Mouse (Mus musculus) ZHBTc4 (cell line): Measurements from ENCODE around the gene Ccer2.

Experiments
- DNase-seq: peaks from one replicate; pipeline ENCODE4 v3.0.0-alpha.2; 2011; ENCODE audit warnings: low read depth, low spot score

The Ccer2 gene

DNA sequence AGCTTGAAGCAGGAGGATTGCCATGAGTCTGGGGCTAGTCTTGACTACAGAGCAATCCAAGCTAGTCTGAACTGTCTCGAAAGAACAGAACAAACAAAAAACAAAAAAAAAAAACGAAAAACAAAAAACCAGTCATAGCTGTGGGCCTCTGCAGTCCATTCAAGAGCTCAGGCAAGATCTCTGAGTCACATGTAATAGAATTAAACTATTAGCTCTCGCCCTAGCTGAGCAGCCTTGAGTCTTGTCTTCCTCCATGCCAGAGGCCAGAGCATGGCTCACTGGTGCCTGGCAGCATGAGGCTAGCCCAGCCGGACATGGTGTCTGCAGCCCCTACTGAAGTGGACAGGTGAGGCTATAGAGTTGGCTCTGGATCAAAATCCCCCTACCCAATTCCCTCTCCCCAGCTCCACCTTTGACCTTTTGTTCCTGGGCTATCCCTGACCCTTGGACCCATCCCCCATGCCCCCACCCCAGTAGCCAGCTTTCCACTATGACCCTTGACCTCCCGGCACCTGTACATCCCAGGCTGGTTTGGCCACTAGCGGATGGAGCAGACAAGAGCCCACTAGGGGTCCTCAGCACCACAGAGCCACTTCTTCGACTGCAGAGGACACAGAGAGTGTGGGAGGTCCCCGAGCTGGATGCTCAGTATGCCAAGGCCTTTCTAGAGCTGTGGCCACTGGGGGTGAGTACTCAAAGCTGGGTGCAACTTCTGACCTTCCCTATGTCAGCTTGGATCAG, 34.3 kb downstream of the Ccer2 start:
- peak; percentile 44 for DNase-seq

GRCm38 (mm10) chr7:28791706-28792105, 35.7 kb downstream of the Ccer2 start:
- DNase-seq = peak; percentile 61

DNA sequence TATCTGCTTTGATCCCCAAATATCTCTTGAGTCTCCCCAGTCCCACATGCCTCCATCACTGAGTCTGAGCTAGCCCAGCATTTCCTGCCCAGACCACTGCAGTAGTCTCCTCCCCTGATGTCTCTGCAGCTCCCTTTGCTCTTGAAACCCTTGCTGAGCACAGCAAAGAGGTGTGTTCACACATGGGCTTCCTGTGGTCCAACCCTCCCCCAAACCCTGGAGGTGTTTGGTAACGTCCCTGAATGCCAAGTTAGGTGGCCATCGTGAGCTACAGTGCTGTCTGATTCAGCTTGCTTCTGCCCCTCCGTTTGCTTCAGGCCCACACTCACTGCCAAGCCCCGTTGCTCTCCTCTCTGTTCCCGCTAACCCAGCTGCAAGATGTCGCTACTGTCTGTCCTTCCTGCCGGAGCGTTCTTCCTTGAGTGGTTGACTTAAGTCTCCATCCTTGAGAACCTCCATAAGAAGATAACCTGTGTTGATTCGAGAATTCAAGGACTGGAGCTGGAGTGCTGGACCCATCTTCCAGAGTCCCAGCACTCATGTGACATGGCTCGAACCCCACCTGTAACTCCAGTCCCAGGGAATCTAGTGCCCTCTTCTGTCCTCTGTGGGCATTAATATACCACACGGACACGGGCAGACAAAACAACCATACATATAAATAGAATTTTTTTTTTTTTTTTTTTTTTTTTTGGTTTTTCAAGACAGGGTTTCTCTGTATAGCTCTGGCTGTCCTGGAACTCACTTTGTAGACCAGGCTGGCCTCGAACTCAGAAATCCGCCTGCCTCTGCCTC, 36.6 kb downstream of the Ccer2 start:
- no peak for DNase-seq

GRCm38 (mm10) chr7:28793834-28794233, 37.9 kb downstream of the Ccer2 start:
- peak; percentile 60 for DNase-seq

DNA sequence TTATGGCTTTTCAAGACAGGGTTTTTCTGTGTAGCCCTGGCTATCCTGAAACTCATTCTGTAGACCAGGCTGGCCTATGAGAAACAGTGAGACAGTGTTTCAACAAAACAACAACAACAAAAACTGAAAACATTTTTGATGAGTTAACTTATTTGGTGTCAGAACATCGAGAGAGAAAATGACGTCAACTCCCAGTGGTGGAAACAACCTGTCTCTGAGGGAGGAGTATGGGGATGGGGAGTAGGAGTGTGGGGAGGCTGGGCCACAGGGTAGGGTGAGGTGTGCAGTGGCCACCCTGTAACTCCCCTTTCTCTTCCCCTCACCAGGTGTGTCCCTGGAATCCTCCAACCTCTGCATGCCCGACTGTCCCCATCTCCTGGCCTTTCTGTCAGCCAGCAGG, 38.5 kb downstream of the Ccer2 start:
- DNase-seq = no peak

- DNase-seq = no peak
Measured at GRCm38 (mm10) chr7:28795832-28796231, 39.9 kb downstream of the Ccer2 start.

DNA sequence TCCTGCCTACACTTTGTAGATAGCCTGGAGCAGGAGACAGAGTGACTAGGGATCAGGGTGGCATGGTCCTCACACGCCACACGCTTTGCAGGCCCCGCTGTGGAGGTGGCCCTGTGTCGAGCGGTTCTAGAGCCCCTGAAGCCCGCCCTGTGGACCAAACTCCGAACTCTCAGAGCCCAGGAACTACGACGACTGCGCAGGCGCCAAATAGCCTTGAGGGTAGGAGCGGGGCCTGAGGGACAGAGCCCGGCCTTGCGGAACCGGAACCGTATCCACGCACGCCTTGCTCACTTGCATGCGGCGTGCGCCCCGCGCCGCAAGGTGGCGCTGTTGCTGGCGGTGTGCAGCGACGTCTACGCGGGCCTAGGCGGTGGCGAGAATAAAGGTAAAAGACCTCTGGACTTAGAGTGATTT, 40.6 kb downstream of the Ccer2 start:
- DNase-seq = peak; percentile 95

DNA sequence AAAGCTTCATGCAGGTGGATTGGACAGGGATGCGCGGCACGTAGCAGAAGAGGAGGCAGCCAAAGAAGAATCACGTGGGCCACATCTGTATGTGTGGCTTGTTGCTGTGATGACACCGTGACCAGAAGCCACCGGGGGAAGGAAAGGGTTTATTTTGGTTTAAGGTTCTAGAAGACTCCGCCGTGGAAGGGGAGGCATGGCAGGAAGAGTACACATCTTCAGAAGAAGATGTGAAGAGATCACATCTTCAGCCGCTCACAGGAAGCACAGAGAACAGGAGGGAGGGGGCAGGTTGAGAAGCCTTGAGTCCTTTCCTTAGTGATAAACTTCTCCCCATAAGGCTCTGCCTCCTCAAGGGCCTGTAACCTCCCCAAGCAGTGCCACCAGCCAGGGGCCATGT, 44.0 kb downstream of the Ccer2 start:
- no peak for DNase-seq

- no peak for DNase-seq
Measured at GRCm38 (mm10) chr7:28801451-28801850, 45.5 kb downstream of the Ccer2 start.

DNA sequence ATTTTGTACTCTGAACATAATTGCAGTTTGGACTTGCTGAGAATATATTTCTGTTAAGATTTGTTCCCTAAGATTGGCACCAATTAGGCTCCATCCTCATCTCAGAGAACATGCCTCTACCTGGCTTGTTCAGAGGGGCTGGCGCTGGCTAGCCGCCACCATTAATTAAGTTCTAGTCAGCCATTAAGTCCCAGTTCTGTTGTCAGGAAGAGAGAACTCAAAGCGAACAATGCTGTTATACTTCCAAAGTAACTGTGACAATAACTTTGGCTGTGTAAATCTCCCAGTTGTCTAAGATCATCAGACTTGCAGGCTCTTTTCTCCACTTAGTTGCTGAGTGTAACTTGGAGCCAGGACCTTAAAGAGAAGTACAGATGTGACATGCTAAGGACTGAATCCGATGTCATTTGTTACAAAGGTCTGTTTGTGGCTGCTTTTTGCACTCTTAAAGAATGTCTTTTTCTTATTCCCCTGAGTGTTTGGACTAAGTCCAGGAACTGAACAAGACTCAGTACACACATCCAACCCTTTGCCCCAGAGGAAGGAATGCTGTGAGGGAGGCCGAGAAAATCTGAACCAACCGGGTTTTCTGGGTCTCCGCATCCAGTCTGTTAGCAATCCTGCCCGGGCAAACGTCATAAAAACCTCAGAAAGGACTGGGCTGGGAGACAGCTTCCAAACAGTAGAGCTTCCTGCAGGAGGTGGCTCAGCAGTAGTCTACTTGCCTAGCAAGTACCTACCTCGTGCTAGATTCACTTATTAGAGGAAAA, 46.1 kb downstream of the Ccer2 start:
- DNase-seq = no peak

- DNase-seq = peak; percentile 79
Measured at GRCm38 (mm10) chr7:28802846-28803588, 47.0 kb downstream of the Ccer2 start.

GRCm38 (mm10) chr7:28803756-28804155, 47.8 kb downstream of the Ccer2 start:
- DNase-seq = no peak

- DNase-seq = no peak
Measured at GRCm38 (mm10) chr7:28806869-28807268, 50.9 kb downstream of the Ccer2 start.

DNA sequence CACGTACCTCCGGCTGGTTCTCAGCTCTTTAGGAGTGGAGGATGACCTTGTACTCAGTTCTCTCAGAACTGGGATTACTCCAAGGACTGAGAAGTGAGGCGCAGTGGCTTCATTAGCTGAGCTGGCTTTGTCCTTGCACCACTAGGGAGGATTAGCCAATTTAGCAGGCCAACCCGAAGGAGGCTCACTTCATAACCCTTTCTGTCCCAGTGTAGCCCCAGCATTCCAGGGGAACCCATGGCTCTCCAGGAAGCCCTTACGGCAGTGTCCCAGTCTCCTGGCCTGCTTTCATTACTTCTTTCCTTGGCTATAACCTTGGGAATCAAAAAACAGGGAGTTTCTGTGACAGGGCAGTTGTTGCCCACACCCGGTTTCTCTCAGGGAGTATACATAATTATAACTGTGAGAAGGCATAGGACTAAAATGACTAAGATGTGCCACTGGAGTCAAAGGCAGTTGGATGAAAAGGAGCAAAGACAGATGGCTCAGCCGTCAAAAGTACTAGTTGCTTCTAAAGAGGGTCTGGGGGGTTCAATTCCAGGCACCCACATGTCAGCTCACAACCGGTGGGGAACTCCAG, 51.8 kb downstream of the Ccer2 start:
- no peak for DNase-seq

GRCm38 (mm10) chr7:28808221-28808941, 52.4 kb downstream of the Ccer2 start, which contains the start of gene Hnrnpl:
Gene Hnrnpl (plus strand): TSS chr7:28808541.
- DNase-seq = peak; percentile 61
